Mouse (Mus musculus) T-cell, adult 2 months (primary cell): ENCODE measurements around the gene Gli3.

ENCODE experiments used
- DNase-seq: peaks from one replicate; pipeline ENCODE4 v3.0.0; 2022; ENCODE audit warnings: low spot score

The Gli3 gene

GRCm38 (mm10) chr13:15462830-15463491 is at the start of gene Gli3:
Gene Gli3 (plus strand): TSS chr13:15463235.
- no peak for DNase-seq

- no peak for DNase-seq
Measured at GRCm38 (mm10) chr13:15421182-15421750, 41.8 kb upstream of the Gli3 start.

GRCm38 (mm10) chr13:15442002-15442401 is 21.0 kb upstream of the Gli3 start:
- no peak for DNase-seq

GRCm38 (mm10) chr13:15444312-15444711 is 18.7 kb upstream of the Gli3 start:
- no peak for DNase-seq

GRCm38 (mm10) chr13:15445591-15445990 is 17.4 kb upstream of the Gli3 start:
- DNase-seq, result no peak

GRCm38 (mm10) chr13:15446004-15446403 is 17.0 kb upstream of the Gli3 start:
- DNase-seq, result no peak

GRCm38 (mm10) chr13:15446782-15447564 is 16.1 kb upstream of the Gli3 start:
- DNase-seq, result no peak

- DNase-seq, result no peak
Measured at GRCm38 (mm10) chr13:15450941-15451340, 12.1 kb upstream of the Gli3 start.

GRCm38 (mm10) chr13:15457841-15458240 is 5.2 kb upstream of the Gli3 start:
- DNase-seq, result no peak

- DNase-seq, result no peak
Measured at GRCm38 (mm10) chr13:15461926-15462325, 1.1 kb upstream of the Gli3 start.

- no peak for DNase-seq
Measured at GRCm38 (mm10) chr13:15463492-15464080, 551 bp downstream of the Gli3 start.

GRCm38 (mm10) chr13:15464081-15464526 is 1.1 kb downstream of the Gli3 start:
- no peak for DNase-seq

- DNase-seq, result no peak
Measured at GRCm38 (mm10) chr13:15464741-15465250, 1.8 kb downstream of the Gli3 start.

- DNase-seq, result no peak
Measured at GRCm38 (mm10) chr13:15466496-15466895, 3.5 kb downstream of the Gli3 start.

- DNase-seq, result no peak
Measured at GRCm38 (mm10) chr13:15467409-15467808, 4.4 kb downstream of the Gli3 start.

GRCm38 (mm10) chr13:15468421-15468820 is 5.4 kb downstream of the Gli3 start:
- no peak for DNase-seq

- no peak for DNase-seq
Measured at GRCm38 (mm10) chr13:15470056-15470455, 7.0 kb downstream of the Gli3 start.

- no peak for DNase-seq
Measured at GRCm38 (mm10) chr13:15472712-15473111, 9.7 kb downstream of the Gli3 start.

GRCm38 (mm10) chr13:15474393-15474792 is 11.4 kb downstream of the Gli3 start:
- no peak for DNase-seq

GRCm38 (mm10) chr13:15486033-15486891 is 23.2 kb downstream of the Gli3 start:
- DNase-seq, result no peak

- no peak for DNase-seq
Measured at GRCm38 (mm10) chr13:15487334-15487733, 24.3 kb downstream of the Gli3 start.

GRCm38 (mm10) chr13:15488065-15488464 is 25.0 kb downstream of the Gli3 start:
- DNase-seq, result no peak
